Mouse (Mus musculus) limb, embryonic 13.5 days (tissue): ENCODE data around the gene Sez6l. TPM values are rescaled to one million over a fixed set of nuclear protein-coding genes. Genes with fewer than 3 reads are reported as not detected.
A peak's percentile ranks its signal among the peaks of the same experiment; 100 is the strongest.

Experiments
- ATAC-seq: fragments of 200-750 bp; cut with Nextera tagmentation; 2 replicates; pipeline ENCODE4 v1.8.0; 2017; ENCODE audit warnings: low read depth, moderate number of reproducible peaks, moderate TSS enrichment; ENCODE audit not compliant: low FRiP score
- H3K27ac ChIP-seq: fragments of 300-500 bp; sonication (generic); 2 replicates; pipeline ENCODE4 v1.5.1; 2015; ENCODE audit warnings: inconsistent platforms, mild to moderate bottlenecking, moderate library complexity
- H3K27me3 ChIP-seq: fragments of 300-500 bp; sonication (generic); 2 replicates; pipeline ENCODE4 v1.6.1; 2015; ENCODE audit warnings: mild to moderate bottlenecking, inconsistent platforms
- H3K36me3 ChIP-seq: fragments of 300-500 bp; sonication (generic); 2 replicates; pipeline ENCODE4 v1.6.1; 2015; ENCODE audit warnings: inconsistent platforms, mild to moderate bottlenecking, moderate library complexity
- H3K4me1 ChIP-seq: fragments of 300-500 bp; sonication (generic); 2 replicates; pipeline ENCODE4 v1.6.1; 2015; ENCODE audit warnings: inconsistent platforms
- H3K4me2 ChIP-seq: fragments of 300-500 bp; sonication (generic); replicated peaks from 2 replicates; pipeline ENCODE4 v1.6.1; 2015; ENCODE audit warnings: inconsistent platforms, mild to moderate bottlenecking, moderate library complexity
- H3K4me3 ChIP-seq: fragments of 300-500 bp; sonication (generic); 2 replicates; pipeline ENCODE4 v1.5.1; 2015; ENCODE audit warnings: moderate library complexity, mild to moderate bottlenecking, inconsistent platforms
- H3K9ac ChIP-seq: fragments of 300-500 bp; sonication (generic); 2 replicates; pipeline ENCODE4 v1.6.1; 2015; ENCODE audit warnings: mild to moderate bottlenecking, inconsistent platforms
- H3K9me3 ChIP-seq: fragments of 300-500 bp; sonication (generic); 2 replicates; pipeline ENCODE4 v1.6.1; 2016; ENCODE audit warnings: inconsistent platforms
- WGBS: fragments of 180-500 bp; shearing (Covaris S2); methylation state at CpG from one replicate; pipeline ENCODE4 v1.1.7; 2015; 5-methylcytosine and 5-hydroxymethylcytosine counted together
- polyA plus RNA-seq: library from polyadenylated mRNA; unstranded; fragments of >200 nt; fragmentation: Nextera tagmentation; extraction: Ambion mirVana; gene quantifications from 2 replicates; pipeline ENCODE4 v1.2.1, GENCODE M21; 2015

Sez6l gene
- polyA plus RNA-seq, 1 experiment from 2014 or later: 0.25 TPM

DNA sequence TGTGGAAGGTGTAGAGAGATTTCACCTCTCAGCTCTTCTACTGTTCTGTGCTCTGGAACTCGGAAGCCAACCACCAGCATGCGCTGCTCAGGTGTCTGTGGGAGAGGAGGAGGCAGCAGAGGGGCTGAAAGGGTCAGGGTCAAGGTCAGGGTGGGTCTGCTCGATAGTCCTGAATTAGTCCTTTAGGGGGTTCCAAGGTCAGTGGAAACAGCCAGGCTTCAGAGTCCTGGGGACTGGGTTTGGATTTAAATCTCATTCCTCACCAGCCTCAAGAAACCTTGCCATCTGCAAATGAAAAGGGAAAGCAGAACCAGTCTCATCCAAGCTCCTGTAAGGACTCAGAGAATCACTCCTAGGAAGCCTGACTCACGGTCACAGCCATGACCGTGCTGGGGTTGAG is 67.1 kb downstream of the Sez6l start:
- no peak overlapping the region for H3K4me3 ChIP-seq
- H3K9ac ChIP-seq: no peak overlapping the region
- H3K4me2 ChIP-seq: no peak overlapping the region
- ATAC-seq: no peak
- no peaks in the 10 kb centered on the region for H3K4me1 ChIP-seq
- WGBS: 72% methylated on average over 5 of the region's 5 CpGs
- H3K27ac ChIP-seq: no peak overlapping the region
- no peaks in the 10 kb centered on the region for H3K9me3 ChIP-seq
- H3K27me3 ChIP-seq: peaks cover 10% of the 10 kb centered on the region; the same call in 1 of the 2 replicates
- H3K36me3 ChIP-seq: no peaks in the 10 kb centered on the region

GRCm38 (mm10) chr5:112505595-112505994 is 71.4 kb downstream of the Sez6l start:
- no peak for ATAC-seq
- 67% methylated on average over 4 of the region's 4 CpGs for WGBS

DNA sequence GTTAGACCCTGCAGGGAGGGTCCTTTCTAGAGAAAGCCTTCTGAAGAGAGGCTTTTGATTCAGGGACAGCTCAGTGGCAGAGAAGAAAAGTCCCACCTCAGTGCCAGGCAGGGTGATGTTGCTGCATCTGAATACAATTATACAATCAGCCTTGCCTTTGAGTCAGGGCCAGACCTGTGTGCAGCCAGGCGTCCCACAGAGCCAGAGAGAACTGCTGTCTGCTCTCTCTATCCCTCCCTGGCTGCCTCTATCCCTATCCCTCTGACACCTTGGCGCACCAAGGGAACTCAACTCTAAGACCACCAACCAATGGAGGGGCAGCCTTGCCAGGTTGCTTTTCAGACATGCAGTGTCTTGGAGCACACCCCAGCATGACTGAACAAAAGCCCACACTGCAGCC is 75.6 kb downstream of the Sez6l start:
- H3K36me3 ChIP-seq: no peaks in the 10 kb centered on the region
- H3K27ac ChIP-seq: no peak overlapping the region
- no peaks in the 10 kb centered on the region for H3K27me3 ChIP-seq
- peaks cover 6% of the 10 kb centered on the region; the same call in 1 of the 2 replicates for H3K4me1 ChIP-seq
- H3K4me3 ChIP-seq: no peak overlapping the region
- H3K9ac ChIP-seq: no peak overlapping the region
- 50% methylated on average over 2 of the region's 2 CpGs for WGBS
- H3K9me3 ChIP-seq: no peaks in the 10 kb centered on the region; the same call in 1 of the 2 replicates
- H3K4me2 ChIP-seq: no peak overlapping the region
- no peak for ATAC-seq

More at GRCm38 (mm10) chr5:112505595-112505994, 71.4 kb downstream of the Sez6l start:
- H3K27me3 ChIP-seq: peaks cover 2% of the 10 kb centered on the region; the same call in 1 of the 2 replicates
- H3K4me2 ChIP-seq: no peak overlapping the region
- no peak overlapping the region for H3K27ac ChIP-seq
- no peaks in the 10 kb centered on the region for H3K4me1 ChIP-seq
- H3K9ac ChIP-seq: no peak overlapping the region
- no peak overlapping the region for H3K4me3 ChIP-seq
- H3K36me3 ChIP-seq: no peaks in the 10 kb centered on the region
- no peaks in the 10 kb centered on the region; the same call in 1 of the 2 replicates for H3K9me3 ChIP-seq

- Histone ChIP-seq H3K9me3 (no peaks in the 10 kb centered on the region; the same call in 1 of the 2 replicates), H3K27ac (no peak overlapping the region), H3K4me1 (peaks cover 6% of the 10 kb centered on the region; the same call in 1 of the 2 replicates), H3K36me3 (no peaks in the 10 kb centered on the region), H3K9ac (no peak overlapping the region), H3K4me2 (no peak overlapping the region), H3K4me3 (no peak overlapping the region), H3K27me3 (no peaks in the 10 kb centered on the region)
- WGBS: 49% methylated on average over 8 of the region's 8 CpGs
- no peak for ATAC-seq
These were observed 76.9 kb downstream of the Sez6l start for GRCm38 (mm10) chr5:112499918-112500682.

DNA sequence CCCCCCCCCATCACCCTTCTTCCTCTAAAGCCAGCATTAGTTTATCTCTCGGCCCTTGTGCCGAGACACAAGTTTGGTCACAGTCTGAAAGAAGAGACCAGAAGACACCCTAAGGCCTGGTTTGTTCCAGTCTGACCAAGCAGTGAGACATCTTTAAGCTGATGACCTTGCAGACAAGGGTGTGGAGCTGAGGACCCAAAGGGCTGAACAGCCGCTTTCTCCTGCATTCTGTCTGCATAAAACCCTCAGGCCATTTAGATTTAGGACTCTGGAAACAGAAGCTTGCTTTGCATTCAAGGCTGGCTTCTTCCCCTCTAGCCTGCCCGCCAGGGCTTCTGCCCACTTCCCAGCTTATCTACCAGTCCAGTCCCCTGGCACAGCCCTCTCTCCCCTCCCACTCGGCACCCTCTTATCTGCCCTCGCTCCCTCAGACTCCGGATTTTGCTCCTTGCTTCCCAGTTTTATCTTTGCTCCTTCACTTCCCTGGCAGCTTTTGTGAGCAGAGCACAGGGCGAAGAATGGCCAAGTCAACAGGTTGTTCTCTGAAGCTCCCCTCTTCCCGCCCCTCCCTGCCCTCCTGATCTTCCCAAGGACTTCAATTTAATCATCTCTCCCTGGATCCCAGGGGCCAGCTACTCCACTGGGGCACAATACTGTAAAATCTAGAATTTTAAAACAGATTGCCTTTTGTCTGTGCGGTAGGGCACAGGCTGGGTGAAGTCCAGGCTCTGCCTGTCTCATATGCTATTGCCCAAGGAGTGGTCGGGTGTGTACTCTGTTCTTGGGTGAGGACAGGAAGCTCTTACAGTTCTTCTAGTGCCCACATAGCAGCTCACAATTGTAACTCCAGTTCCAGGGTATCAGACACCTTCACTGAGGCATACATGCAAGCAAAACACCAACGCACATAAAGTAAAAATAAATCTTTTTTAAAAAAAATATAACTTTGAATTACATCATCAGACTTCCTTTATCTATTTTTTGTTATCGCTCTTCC is 77.8 kb downstream of the Sez6l start:
- ATAC-seq: no peak
- H3K9ac ChIP-seq: no peak overlapping the region
- 77% methylated on average over 13 of the region's 13 CpGs for WGBS
- H3K4me2 ChIP-seq: no peak overlapping the region
- H3K27me3 ChIP-seq: no peaks in the 10 kb centered on the region
- H3K9me3 ChIP-seq: no peaks in the 10 kb centered on the region
- no peaks in the 10 kb centered on the region for H3K36me3 ChIP-seq
- H3K4me3 ChIP-seq: no peak overlapping the region
- H3K27ac ChIP-seq: no peak overlapping the region
- H3K4me1 ChIP-seq: peaks cover 6% of the 10 kb centered on the region; the same call in 1 of the 2 replicates

- Histone ChIP-seq H3K9ac (no peak overlapping the region), H3K4me3 (no peak overlapping the region), H3K36me3 (no peaks in the 10 kb centered on the region), H3K4me1 (peaks cover 6% of the 10 kb centered on the region; the same call in 1 of the 2 replicates), H3K27me3 (no peaks in the 10 kb centered on the region), H3K9me3 (no peaks in the 10 kb centered on the region), H3K27ac (no peak overlapping the region), H3K4me2 (no peak overlapping the region)
- no peak for ATAC-seq
- WGBS: 82% methylated on average over 7 of the region's 7 CpGs
These were observed 80.1 kb downstream of the Sez6l start for GRCm38 (mm10) chr5:112496753-112497369.

- Histone ChIP-seq H3K9me3 (no peaks in the 10 kb centered on the region), H3K4me3 (no peak overlapping the region), H3K4me1 (no peaks in the 10 kb centered on the region), H3K4me2 (no peak overlapping the region; the same call in 1 of the 2 replicates), H3K9ac (no peak overlapping the region), H3K27ac (no peak overlapping the region), H3K27me3 (no peaks in the 10 kb centered on the region), H3K36me3 (no peaks in the 10 kb centered on the region)
- peak; percentile 28; the same call in 1 of the 2 replicates for ATAC-seq
- 34% methylated on average over 11 of the region's 11 CpGs for WGBS
These were observed 83.5 kb downstream of the Sez6l start for GRCm38 (mm10) chr5:112493492-112493891.

DNA sequence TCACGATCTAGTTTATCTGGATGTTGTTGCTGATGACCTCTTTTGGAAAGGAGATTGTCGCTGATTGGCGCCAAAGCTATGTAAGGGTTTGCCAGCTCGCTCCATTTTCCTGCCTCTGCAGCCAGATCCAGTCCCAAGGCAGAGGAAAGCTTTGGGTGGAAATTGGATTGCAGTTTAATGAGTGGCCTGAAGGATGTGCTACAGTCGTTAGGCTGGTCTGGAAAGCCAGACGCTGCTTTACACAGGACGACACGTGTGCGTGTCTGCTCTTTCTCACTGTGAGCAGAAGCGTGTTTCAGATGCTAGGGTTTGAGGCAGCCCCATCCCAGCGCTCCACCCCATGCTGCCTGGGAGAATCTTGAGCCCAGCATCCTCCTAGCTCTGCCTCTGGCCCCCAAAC is 85.5 kb downstream of the Sez6l start:
- Histone ChIP-seq H3K4me3 (no peak overlapping the region), H3K4me2 (no peak overlapping the region), H3K27me3 (peaks cover 9% of the 10 kb centered on the region), H3K36me3 (no peaks in the 10 kb centered on the region), H3K9ac (no peak overlapping the region), H3K9me3 (no peaks in the 10 kb centered on the region), H3K27ac (no peak overlapping the region), H3K4me1 (no peaks in the 10 kb centered on the region)
- 41% methylated on average over 11 of the region's 11 CpGs for WGBS
- ATAC-seq: no peak

DNA sequence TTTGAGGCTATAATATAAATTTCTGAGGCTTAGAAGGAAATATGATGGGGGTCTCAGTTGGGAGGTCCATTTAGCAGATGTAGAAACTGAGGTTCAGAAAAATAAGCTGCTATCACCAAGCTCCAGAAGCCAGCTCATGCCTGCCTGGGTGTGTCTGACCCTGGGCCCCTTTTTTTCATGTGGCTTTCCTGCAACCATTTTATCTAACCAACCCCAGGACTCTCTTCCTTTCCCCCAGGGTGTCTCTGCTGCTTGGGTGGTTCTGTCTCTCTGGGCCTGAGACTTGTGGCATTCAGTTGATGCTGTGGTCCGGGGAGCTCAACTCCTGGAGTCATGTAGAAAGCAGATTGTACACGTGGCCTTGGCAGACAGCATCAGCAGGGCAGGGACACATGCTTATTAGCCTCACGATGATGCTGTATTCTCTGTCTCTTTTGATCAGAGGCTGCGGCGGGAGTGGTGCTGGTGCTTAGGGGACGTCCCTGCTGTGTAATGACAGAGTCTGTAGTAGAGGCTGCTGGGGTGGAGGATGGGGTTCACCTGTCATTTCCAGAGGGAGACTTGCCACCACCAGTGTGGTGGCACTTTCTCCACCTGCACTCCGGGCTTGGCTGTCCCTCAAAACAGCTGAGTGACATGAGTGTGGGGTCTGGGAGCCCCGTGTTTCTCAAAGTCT is 88.7 kb downstream of the Sez6l start:
- Histone ChIP-seq H3K9ac (no peak overlapping the region), H3K36me3 (no peaks in the 10 kb centered on the region), H3K4me2 (no peak overlapping the region), H3K27me3 (peaks cover 37% of the 10 kb centered on the region), H3K9me3 (no peaks in the 10 kb centered on the region), H3K4me3 (no peak overlapping the region), H3K27ac (no peak overlapping the region), H3K4me1 (no peaks in the 10 kb centered on the region)
- 68% methylated on average over 8 of the region's 8 CpGs for WGBS
- no peak for ATAC-seq

DNA sequence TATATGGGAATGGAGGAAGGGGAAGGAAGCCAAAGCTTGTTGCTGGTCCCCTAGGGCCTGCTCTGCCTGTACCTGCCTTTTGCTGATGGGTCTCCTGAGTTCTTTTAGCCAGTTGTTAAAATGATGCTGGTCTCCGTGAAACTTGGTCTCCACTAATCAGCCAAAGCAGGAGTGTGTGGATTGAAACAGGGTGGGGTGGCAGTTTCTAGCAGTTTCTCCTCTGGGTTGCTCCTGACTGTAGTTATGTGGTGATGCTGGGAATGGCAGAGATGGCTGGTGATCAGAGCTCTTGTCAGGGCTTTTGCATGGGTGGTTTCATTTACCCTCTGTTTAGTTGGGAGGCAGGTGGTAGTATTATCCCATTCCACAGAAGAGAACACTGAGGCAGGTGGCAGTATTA is 89.5 kb downstream of the Sez6l start:
- Histone ChIP-seq H3K27ac (no peak overlapping the region), H3K4me1 (no peaks in the 10 kb centered on the region), H3K9ac (no peak overlapping the region), H3K4me2 (no peak overlapping the region), H3K4me3 (no peak overlapping the region), H3K27me3 (peaks cover 44% of the 10 kb centered on the region), H3K36me3 (no peaks in the 10 kb centered on the region), H3K9me3 (no peaks in the 10 kb centered on the region)
- 75% methylated on average over 1 of the region's 1 CpGs for WGBS
- ATAC-seq: no peak

GRCm38 (mm10) chr5:112486415-112486814 is 90.6 kb downstream of the Sez6l start:
- Histone ChIP-seq H3K9ac (no peak overlapping the region), H3K4me3 (no peak overlapping the region), H3K36me3 (no peaks in the 10 kb centered on the region), H3K4me1 (peaks cover 11% of the 10 kb centered on the region; the same call in 1 of the 2 replicates), H3K4me2 (no peak overlapping the region), H3K9me3 (no peaks in the 10 kb centered on the region), H3K27me3 (peaks cover 50% of the 10 kb centered on the region), H3K27ac (no peak overlapping the region)
- WGBS: 74% methylated on average over 5 of the region's 5 CpGs
- no peak for ATAC-seq
